Mouse (Mus musculus) stomach, postnatal 0 days (tissue): ENCODE results near the gene Galnt15. TPM values are rescaled to one million over a fixed set of nuclear protein-coding genes. Genes with fewer than 3 reads are reported as not detected.
A peak's percentile ranks its signal among the peaks of the same experiment; 100 is the strongest.

Experiments used
- ATAC-seq: fragments of 200-750 bp; cut with Nextera tagmentation; 2 replicates; pipeline ENCODE4 v1.8.0; 2017; ENCODE audit not compliant: low FRiP score, low TSS enrichment
- DNase-seq: peaks from one replicate; pipeline ENCODE4 v3.0.0-alpha.2; 2016; ENCODE audit warnings: low spot score
- H3K27ac ChIP-seq: fragments of 300-500 bp; sonication (generic); replicated peaks from 2 replicates; pipeline ENCODE4 v1.5.1; 2014; ENCODE audit warnings: mild to moderate bottlenecking, control low read depth
- H3K27me3 ChIP-seq: fragments of 300-500 bp; sonication (generic); 2 replicates; pipeline ENCODE4 v1.6.1; 2014; ENCODE audit warnings: low read length; ENCODE audit not compliant: control insufficient read depth, insufficient read depth
- H3K36me3 ChIP-seq: fragments of 300-500 bp; sonication (generic); 2 replicates; pipeline ENCODE4 v1.6.1; 2014; ENCODE audit warnings: low read length, mixed read lengths; ENCODE audit not compliant: control insufficient read depth, insufficient read depth
- H3K4me1 ChIP-seq: fragments of 300-500 bp; sonication (generic); replicated peaks from 2 replicates; pipeline ENCODE4 v1.6.1; 2014; ENCODE audit warnings: antibody characterized with exemption; ENCODE audit not compliant: control insufficient read depth, insufficient read depth
- H3K4me2 ChIP-seq: fragments of 300-500 bp; sonication (generic); replicated peaks from 2 replicates; pipeline ENCODE4 v1.6.1; 2014; ENCODE audit warnings: low read depth, mild to moderate bottlenecking, control low read depth, moderate library complexity
- H3K4me3 ChIP-seq: fragments of 300-500 bp; sonication (generic); 2 replicates; pipeline ENCODE4 v1.5.1; 2014; ENCODE audit warnings: low read depth, low read length, control low read depth
- H3K9ac ChIP-seq: fragments of 300-500 bp; sonication (generic); 2 replicates; pipeline ENCODE4 v1.6.1; 2014; ENCODE audit warnings: mild to moderate bottlenecking, low read length, control low read depth, mixed read lengths
- H3K9me3 ChIP-seq: fragments of 300-500 bp; sonication (generic); 2 replicates; pipeline ENCODE4 v1.6.1; 2016; ENCODE audit warnings: low read length; ENCODE audit not compliant: control insufficient read depth
- CTCF ChIP-seq: IDR thresholded peaks from 2 replicates; pipeline ENCODE4 v1.5.1; 2016; ENCODE audit warnings: antibody characterized with exemption, low read depth, mild to moderate bottlenecking, moderate library complexity
- EP300 ChIP-seq: optimal IDR thresholded peaks from 2 replicates; pipeline ENCODE3; 2016; ENCODE audit warnings: antibody characterized with exemption
- WGBS: fragments of 180-500 bp; shearing (Covaris S2); extraction: QIAGEN DNeasy Blood & Tissue Kit; methylation state at CpG from one replicate; pipeline ENCODE4 v1.1.7; 2014; 5-methylcytosine and 5-hydroxymethylcytosine counted together
- polyA plus RNA-seq: library from polyadenylated mRNA; unstranded; fragments of >200 nt; fragmentation: Nextera tagmentation; extraction: Ambion mirVana; gene quantifications from 2 replicates; pipeline ENCODE4 v1.2.1, GENCODE M21; 2015

The Galnt15 gene
- polyA plus RNA-seq, 1 experiment from 2014 or later: 0.56 TPM

GRCm38 (mm10) chr14:32023891-32024290, 4.9 kb upstream of the Galnt15 start:
- DNase-seq (no peak), ATAC-seq (no peak)
- Histone ChIP-seq H3K4me2 (no peak overlapping the region), H3K36me3 (no peaks in the 10 kb centered on the region), H3K9ac (no peak overlapping the region), H3K27me3 (no peaks in the 10 kb centered on the region), H3K4me3 (no peak overlapping the region), H3K9me3 (no peaks in the 10 kb centered on the region), H3K27ac (no peak overlapping the region), H3K4me1 (no peaks in the 10 kb centered on the region)
- WGBS: 91% methylated on average over 4 of the region's 4 CpGs
- TF ChIP-seq CTCF (no peak), EP300 (no peak)

GRCm38 (mm10) chr14:32027218-32027617, 1.6 kb upstream of the Galnt15 start:
- no peak overlapping the region for H3K4me2 ChIP-seq
- H3K4me1 ChIP-seq: no peaks in the 10 kb centered on the region
- no peaks in the 10 kb centered on the region for H3K9me3 ChIP-seq
- DNase-seq: no peak
- H3K27me3 ChIP-seq: no peaks in the 10 kb centered on the region
- no peak for ATAC-seq
- no peaks in the 10 kb centered on the region for H3K36me3 ChIP-seq
- H3K4me3 ChIP-seq: no peak overlapping the region
- WGBS: 64% methylated on average over 7 of the region's 7 CpGs
- H3K27ac ChIP-seq: no peak overlapping the region
- no peak for TF ChIP-seq CTCF
- TF ChIP-seq EP300: no peak
- H3K9ac ChIP-seq: no peak overlapping the region

GRCm38 (mm10) chr14:32029411-32029992, 713 bp downstream of the Galnt15 start:
- TF ChIP-seq EP300 (no peak), CTCF (no peak)
- Histone ChIP-seq H3K9me3 (no peaks in the 10 kb centered on the region), H3K4me2 (no peak overlapping the region; the same call in 1 of the 2 replicates), H3K9ac (peak overlapping the region; percentile 19; the same call in 1 of the 2 replicates), H3K27ac (no peak overlapping the region), H3K36me3 (no peaks in the 10 kb centered on the region), H3K4me1 (no peaks in the 10 kb centered on the region), H3K4me3 (no peak overlapping the region; the same call in 1 of the 2 replicates), H3K27me3 (no peaks in the 10 kb centered on the region)
- 67% methylated on average over 14 of the region's 14 CpGs for WGBS
- DNase-seq (no peak), ATAC-seq (no peak)

- Histone ChIP-seq H3K4me3 (no peak overlapping the region), H3K4me2 (peak overlapping the region; percentile 23; the same call in 1 of the 2 replicates), H3K9me3 (no peaks in the 10 kb centered on the region), H3K27ac (no peak overlapping the region), H3K27me3 (no peaks in the 10 kb centered on the region), H3K36me3 (no peaks in the 10 kb centered on the region), H3K4me1 (no peaks in the 10 kb centered on the region), H3K9ac (no peak overlapping the region)
- no peak for TF ChIP-seq EP300
- no peak for TF ChIP-seq CTCF
- WGBS: 75% methylated on average over 5 of the region's 5 CpGs
- DNase-seq (no peak), ATAC-seq (no peak)
These were observed 1.3 kb downstream of the Galnt15 start for GRCm38 (mm10) chr14:32030073-32030472.

- H3K9ac ChIP-seq: no peak overlapping the region
- H3K36me3 ChIP-seq: no peaks in the 10 kb centered on the region
- H3K27ac ChIP-seq: no peak overlapping the region
- TF ChIP-seq EP300 (no peak), CTCF (peak; percentile 94)
- H3K27me3 ChIP-seq: no peaks in the 10 kb centered on the region
- ATAC-seq (peak; percentile 61), DNase-seq (peak; percentile 63)
- no peaks in the 10 kb centered on the region for H3K9me3 ChIP-seq
- WGBS: 4% methylated on average over 4 of the region's 4 CpGs
- H3K4me2 ChIP-seq: no peak overlapping the region
- H3K4me3 ChIP-seq: no peak overlapping the region
- H3K4me1 ChIP-seq: no peaks in the 10 kb centered on the region
These were observed 3.7 kb downstream of the Galnt15 start for GRCm38 (mm10) chr14:32032522-32032921.

GRCm38 (mm10) chr14:32036482-32036881, 7.7 kb downstream of the Galnt15 start:
- Histone ChIP-seq H3K9me3 (no peaks in the 10 kb centered on the region), H3K27ac (no peak overlapping the region), H3K4me1 (no peaks in the 10 kb centered on the region), H3K4me2 (no peak overlapping the region), H3K27me3 (no peaks in the 10 kb centered on the region), H3K36me3 (no peaks in the 10 kb centered on the region), H3K9ac (no peak overlapping the region), H3K4me3 (no peak overlapping the region)
- ATAC-seq (no peak), DNase-seq (no peak)
- TF ChIP-seq EP300 (no peak), CTCF (no peak)
- 73% methylated on average over 5 of the region's 5 CpGs for WGBS
